Mouse (Mus musculus): ENCODE measurements around the gene Olfr535.
"Not testable (repeated sequence)": the region's sequence is repeated elsewhere in the genome, so short reads cannot be mapped to it uniquely, and the experiment has no call there.

The Olfr535 gene

GRCm38 (mm10) chr7:140483916-140484315 lies at the start of gene Olfr535:
Olfr535 (plus strand) TSS chr7:140484216.
- no peak for DNase-seq (ENCODE audit: low spot score)

GRCm38 (mm10) chr7:140443141-140443540 lies 40.9 kb upstream of the Olfr535 start:
- DNase-seq (ENCODE audit: low spot score), result no peak

GRCm38 (mm10) chr7:140463070-140463469 lies 20.9 kb upstream of the Olfr535 start, which contains the start of gene Olfr533:
Olfr533 (plus strand) TSS chr7:140463370.
- DNase-seq (ENCODE audit: low spot score), result not testable (repeated sequence)

GRCm38 (mm10) chr7:140477886-140478285 lies 6.1 kb upstream of the Olfr535 start:
- DNase-seq (ENCODE audit: low spot score), result no peak

GRCm38 (mm10) chr7:140478733-140479132 lies 5.3 kb upstream of the Olfr535 start:
- no peak for DNase-seq (ENCODE audit: low spot score)

GRCm38 (mm10) chr7:140488981-140489380 lies 5.0 kb downstream of the Olfr535 start:
- no peak for DNase-seq (ENCODE audit: low spot score)

GRCm38 (mm10) chr7:140494231-140494630 lies 10.2 kb downstream of the Olfr535 start:
- no peak for DNase-seq (ENCODE audit: low spot score)

GRCm38 (mm10) chr7:140494702-140495101 lies 10.7 kb downstream of the Olfr535 start:
- no peak for DNase-seq (ENCODE audit: low spot score)

GRCm38 (mm10) chr7:140507346-140508021 lies 23.5 kb downstream of the Olfr535 start, which contains the start of gene Olfr536:
Olfr536 (minus strand) TSS chr7:140507396.
- not testable (repeated sequence) for DNase-seq (ENCODE audit: low spot score)

GRCm38 (mm10) chr7:140539746-140540145 lies 55.7 kb downstream of the Olfr535 start:
- DNase-seq (ENCODE audit: low spot score), result no peak
